Mouse (Mus musculus): ENCODE measurements around the gene Dennd1c.

Dennd1c gene

GRCm38 (mm10) chr17:57048816-57049215 is 29.5 kb downstream of the Dennd1c start:
- no peak for DNase-seq (ENCODE audit: low spot score in 2 of 2)

- DNase-seq (ENCODE audit: low spot score in 2 of 2) = no peak
Observed at GRCm38 (mm10) chr17:57047406-57047805, 30.9 kb downstream of the Dennd1c start.

DNA sequence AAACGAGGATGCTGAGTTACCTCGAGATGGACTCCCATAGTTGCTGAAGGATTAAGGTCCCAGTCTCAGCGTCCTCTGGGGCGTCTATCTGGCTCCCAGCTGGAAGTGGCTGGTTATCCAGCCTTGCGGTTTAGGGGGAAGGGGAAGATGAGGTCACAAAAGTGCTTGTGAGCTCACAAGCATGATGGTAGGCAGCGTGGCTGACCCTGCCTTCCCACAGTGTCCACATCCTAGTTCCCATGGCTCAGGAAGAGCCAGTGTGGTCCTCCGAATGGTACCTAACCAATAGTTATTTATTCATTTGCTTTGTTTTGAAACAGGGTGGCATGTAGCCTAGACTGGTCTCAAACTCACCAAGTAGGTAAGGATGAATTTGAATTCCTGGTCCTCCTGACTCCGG is 36.8 kb downstream of the Dennd1c start, which contains the start of gene Slc25a41:
Gene Slc25a41, minus strand, starts transcription at position 101 of the 400 bp plus-strand sequence.
- DNase-seq (ENCODE audit: low spot score in 2 of 2) = no peak

GRCm38 (mm10) chr17:57038978-57039377 is 39.3 kb downstream of the Dennd1c start:
- no peak for DNase-seq (ENCODE audit: low spot score in 2 of 2)

DNA sequence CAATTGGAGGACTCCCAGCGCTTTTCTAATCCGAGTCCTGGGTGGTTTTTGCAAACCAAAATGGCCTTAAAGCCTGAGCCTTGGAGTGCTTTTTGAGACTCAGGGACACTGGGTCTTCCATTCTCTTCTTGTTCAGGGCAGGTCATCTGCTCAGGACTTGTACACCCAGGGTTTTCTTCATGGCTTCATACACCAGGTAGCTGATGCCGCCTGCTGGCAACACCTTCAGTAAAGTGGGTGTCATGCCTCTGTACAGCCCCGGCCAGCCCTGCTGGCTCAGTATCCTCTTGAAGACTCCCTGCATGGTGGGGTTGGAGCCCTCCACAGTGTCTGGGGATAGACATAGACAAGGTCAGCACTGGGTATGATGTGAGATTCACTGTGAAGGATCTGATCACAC is 45.5 kb downstream of the Dennd1c start:
- DNase-seq (ENCODE audit: low spot score in 2 of 2) = no peak

- DNase-seq (ENCODE audit: low spot score in 2 of 2) = peak; percentile 100
Observed at GRCm38 (mm10) chr17:57031661-57032420, 46.5 kb downstream of the Dennd1c start.

DNA sequence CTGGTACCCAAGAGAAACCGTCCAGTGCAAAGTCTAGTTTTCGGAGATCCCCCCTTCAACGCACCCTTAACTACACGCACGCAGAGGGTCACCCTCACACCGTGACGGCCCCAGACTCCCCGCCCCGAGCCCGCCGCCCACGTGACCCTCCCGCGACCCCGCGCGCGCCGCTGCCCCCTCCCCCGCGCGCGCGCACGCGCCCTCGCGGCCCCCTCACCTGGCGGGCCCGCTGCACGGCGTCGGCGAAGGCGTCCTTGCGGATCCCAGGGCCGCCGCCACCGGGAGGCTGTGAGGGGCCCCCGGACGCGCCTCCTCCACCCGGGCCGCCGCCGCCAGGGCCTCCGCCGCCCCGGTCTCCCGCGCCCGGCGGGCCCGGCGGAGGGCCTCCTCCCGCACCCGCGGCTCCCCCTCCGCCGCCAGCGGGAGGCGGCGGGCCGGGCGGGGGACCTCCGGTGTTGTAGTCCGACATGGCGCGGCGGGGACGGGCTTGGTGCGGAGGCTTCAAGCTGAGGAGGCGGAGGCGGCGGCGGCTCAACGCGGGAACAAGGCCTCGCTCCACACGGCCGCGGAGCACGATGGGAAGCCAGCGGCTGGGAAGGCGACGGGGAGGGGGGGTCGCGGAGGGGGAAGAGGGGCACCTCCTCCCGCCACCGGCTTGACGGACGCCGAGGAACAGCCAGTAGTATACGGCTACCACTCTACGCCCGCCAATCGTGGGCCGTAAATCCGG is 47.2 kb downstream of the Dennd1c start, which contains the start of gene Khsrp:
Gene Khsrp, minus strand, starts transcription at position 592 of the 730 bp plus-strand sequence.
- peak in 1 of 2 experiments; percentile 36 for DNase-seq (ENCODE audit: low spot score in 2 of 2)

GRCm38 (mm10) chr17:57029691-57030090 is 48.6 kb downstream of the Dennd1c start:
- DNase-seq (ENCODE audit: low spot score in 2 of 2) = peak; percentile 32 to 37

DNA sequence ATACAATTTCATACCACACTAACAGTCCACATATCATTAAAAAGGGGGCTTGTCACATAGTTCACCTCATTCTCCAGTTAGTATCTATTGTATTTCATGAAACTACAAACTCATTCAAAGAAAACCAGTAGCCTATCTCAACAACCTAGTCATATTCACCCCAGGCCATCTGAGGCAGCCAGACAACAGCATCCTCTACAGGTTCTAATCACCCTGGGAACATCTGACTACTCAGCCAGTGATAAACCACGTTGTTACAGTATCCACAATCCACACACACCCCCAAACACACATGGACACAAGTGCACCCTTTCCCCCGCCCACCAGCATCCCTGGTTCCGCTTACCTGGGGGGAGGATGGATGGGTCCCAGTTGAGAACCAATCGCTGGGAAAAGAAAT is 50.8 kb downstream of the Dennd1c start:
- DNase-seq (ENCODE audit: low spot score in 2 of 2) = no peak

- no peak for DNase-seq (ENCODE audit: low spot score in 2 of 2)
Observed at GRCm38 (mm10) chr17:57020960-57021359, 57.4 kb downstream of the Dennd1c start.

- DNase-seq (ENCODE audit: low spot score in 2 of 2) = peak in 1 of 2 experiments; percentile 19
Observed at GRCm38 (mm10) chr17:57019693-57020092, 58.6 kb downstream of the Dennd1c start.

Data from spleen, postnatal 36 days (tissue).